Mouse (Mus musculus) midbrain, embryonic 13.5 days (tissue): ENCODE results near the gene Spata21. TPM values are rescaled to one million over a fixed set of nuclear protein-coding genes. Genes with fewer than 3 reads are reported as not detected.

Experiments used
- polyA plus RNA-seq: library from polyadenylated mRNA; unstranded; fragments of >200 nt; fragmentation: Nextera tagmentation; extraction: Ambion mirVana; gene quantifications from 2 replicates; pipeline ENCODE4 v1.2.1, GENCODE M21; 2015

Spata21 gene
- polyA plus RNA-seq, 1 experiment from 2014 or later = not detected

Other genes with a start within 250 kb of the Spata21 start
- gene Padi1, start 242.6 kb upstream of the Spata21 start, polyA plus RNA-seq = not detected in 2 replicates
- gene Padi2, start 182.0 kb upstream of the Spata21 start, polyA plus RNA-seq = 0.93 TPM in 2 replicates
- 457 and 464 TPM in 2 replicates for gene Sdhb, start 127.1 kb upstream of the Spata21 start, polyA plus RNA-seq
- gene Atp13a2, start 101.5 kb upstream of the Spata21 start, polyA plus RNA-seq = 118 and 127 TPM in 2 replicates
- gene Mfap2, start 77.9 kb upstream of the Spata21 start, polyA plus RNA-seq = 181 and 207 TPM in 2 replicates
- 6.8 and 8.8 TPM in 2 replicates for gene Crocc, start 27.8 kb upstream of the Spata21 start, polyA plus RNA-seq
- gene Necap2, start 10.0 kb upstream of the Spata21 start, polyA plus RNA-seq = 47.2 and 52.3 TPM in 2 replicates
- 26.0 and 30.7 TPM in 2 replicates for gene Szrd1, start 51.4 kb downstream of the Spata21 start, polyA plus RNA-seq
- 22.9 and 26.3 TPM in 2 replicates for gene Fbxo42, start 59.6 kb downstream of the Spata21 start, polyA plus RNA-seq
- 6.4 and 8.9 TPM in 2 replicates for gene Rsg1, start 125.6 kb downstream of the Spata21 start, polyA plus RNA-seq
- gene Arhgef19, start 151.2 kb downstream of the Spata21 start, polyA plus RNA-seq = 0.93 and 0.98 TPM in 2 replicates
- 3.5 and 4.7 TPM in 2 replicates for gene Epha2, start 212.9 kb downstream of the Spata21 start, polyA plus RNA-seq